Mouse (Mus musculus) heart, adult 2 months (tissue): Measurements from ENCODE around the gene Lgi4. TPM values are rescaled to one million over a fixed set of nuclear protein-coding genes. Genes with fewer than 3 reads are reported as not detected.

Experiments
- DNase-seq, 2 experiments: peaks; one replicate each; pipeline ENCODE4 v3.0.0; 2021
- H3K27ac ChIP-seq: fragments of 200-600 bp; 2 replicates; pipeline ENCODE4 v1.8.1; 2022
- H3K27me3 ChIP-seq: fragments of 200-500 bp; 2 replicates; pipeline ENCODE4 v1.6.1; 2012; ENCODE audit warnings: mild to moderate bottlenecking, low read length, inconsistent platforms, mixed read lengths; ENCODE audit not compliant: control insufficient read depth, insufficient read depth
- H3K36me3 ChIP-seq: fragments of 200-500 bp; 2 replicates; pipeline ENCODE4 v1.6.1; 2012; ENCODE audit warnings: low read length, inconsistent platforms; ENCODE audit not compliant: control insufficient read depth, insufficient read depth
- H3K4me1 ChIP-seq: fragments of 200-500 bp; 2 replicates; pipeline ENCODE4 v1.6.1; 2011; ENCODE audit warnings: low read length; ENCODE audit not compliant: control insufficient read depth, insufficient read depth
- H3K4me3 ChIP-seq: fragments of 200-600 bp; 2 replicates; pipeline ENCODE4 v1.8.1; 2022
- H3K79me2 ChIP-seq: fragments of 200-500 bp; replicated peaks from 2 replicates; pipeline ENCODE4 v1.6.1; 2012; ENCODE audit warnings: mild to moderate bottlenecking, inconsistent platforms, low read length, moderate library complexity, mixed read lengths; ENCODE audit not compliant: control insufficient read depth, insufficient read depth
- H3K9ac ChIP-seq: fragments of 200-500 bp; 2 replicates; pipeline ENCODE4 v1.6.1; 2012; ENCODE audit warnings: low read depth, mild to moderate bottlenecking, control low read depth, inconsistent platforms, low read length, mixed read lengths
- CTCF ChIP-seq: fragments of 200-600 bp; IDR thresholded peaks from 2 replicates; pipeline ENCODE4 v1.8.1; 2022; ENCODE audit warnings: antibody characterized with exemption, mild to moderate bottlenecking, moderate library complexity
- EP300 ChIP-seq: fragments of 200-500 bp; IDR thresholded peaks from 2 replicates; pipeline ENCODE4 v1.6.1; 2011; ENCODE audit warnings: low read depth, low read length, control low read depth; ENCODE audit not compliant: insufficient read depth
- POLR2A ChIP-seq: fragments of 200-500 bp; IDR thresholded peaks from 2 replicates; pipeline ENCODE4 v1.6.1; 2011; ENCODE audit warnings: mild to moderate bottlenecking, low read depth, low read length, control low read depth; ENCODE audit not compliant: insufficient read depth
- WGBS: fragments of 180-500 bp; shearing (Covaris S2); methylation state at CpG from one replicate; pipeline ENCODE4 v1.1.7; 2018; 5-methylcytosine and 5-hydroxymethylcytosine counted together
- intact Hi-C: fragments of 180-260 bp; cut with DNase I; formaldehyde crosslinking; loops from one replicate; pipeline ENCODE4 v1.15.1; 2025
- microRNA-seq, 2 experiments: library from miRNA; unstranded; fragments of <30 nt; microRNA quantifications; one replicate each; pipeline ENCODE4 v1.2.0; 2021
- polyA plus RNA-seq: library from polyadenylated mRNA; depleted of rRNA; stranded (reverse); fragments of >200 nt; gene quantifications from 2 replicates; pipeline ENCODE4 v1.2.3, GENCODE M21; 2012; rRNA removed
- total RNA-seq, 2 experiments: library from RNA; stranded (reverse); gene quantifications; 2 replicates each; pipeline ENCODE4 v1.2.3; 2021

The Lgi4 gene
- total and polyA plus RNA-seq, 3 experiments, result 3.8 to 5.4 (median 3.9) TPM

DNA sequence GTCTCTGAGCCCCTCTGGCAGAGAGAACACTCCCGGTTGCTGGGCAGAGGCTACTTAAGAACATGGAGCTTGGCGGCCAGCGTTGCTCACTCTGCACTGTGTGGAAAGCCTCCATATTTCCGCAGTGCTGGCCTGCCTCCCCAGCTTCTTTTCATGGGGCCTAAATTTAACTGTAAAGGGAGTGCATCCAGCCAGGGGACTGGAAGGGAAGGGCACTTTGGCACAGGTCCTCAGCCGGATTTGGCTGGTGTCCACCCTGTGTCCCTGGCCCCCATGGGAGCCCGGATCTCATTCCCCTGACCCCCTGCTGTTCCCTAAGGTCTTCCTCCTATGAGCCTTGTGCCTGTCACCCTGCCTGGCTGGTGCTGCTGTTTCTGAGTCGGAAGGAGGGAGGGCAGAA is 59.3 kb downstream of the Lgi4 start:
- Histone ChIP-seq H3K4me3 (no peak overlapping the region), H3K4me1 (peaks cover 7% of the 10 kb centered on the region), H3K36me3 (no peaks in the 10 kb centered on the region), H3K27ac (peak overlapping the region; percentile 47), H3K27me3 (no peaks in the 10 kb centered on the region), H3K79me2 (no peaks in the 10 kb centered on the region), H3K9ac (no peak overlapping the region)
- intact Hi-C loops, result no loop called here
- WGBS, result 28% methylated on average over 7 of the region's 7 CpGs
- no peak for TF ChIP-seq CTCF
- no peak for TF ChIP-seq POLR2A
- TF ChIP-seq EP300, result no peak
- DNase-seq, result peak; percentile 56 to 59

DNA sequence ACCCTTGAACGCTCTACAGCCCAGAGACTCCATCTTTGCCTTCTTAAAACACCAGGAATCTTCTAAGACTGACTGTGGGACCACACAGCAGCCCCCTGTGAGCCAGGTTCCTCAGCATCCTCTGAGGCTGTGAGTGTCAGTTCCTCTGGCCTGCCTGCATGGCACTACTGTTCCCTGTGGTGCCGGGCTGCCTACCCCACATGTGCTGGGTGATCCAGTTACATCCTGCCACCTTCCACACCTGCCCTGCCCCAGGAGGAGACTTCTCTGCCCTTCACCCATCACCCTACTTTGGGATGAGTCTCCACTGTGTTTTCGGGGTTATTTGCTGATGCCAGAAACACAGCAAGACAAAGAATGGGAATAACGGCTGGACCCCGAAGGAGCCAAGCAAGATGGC is 60.4 kb downstream of the Lgi4 start:
- TF ChIP-seq CTCF, result no peak
- no peak for TF ChIP-seq EP300
- TF ChIP-seq POLR2A, result no peak
- Histone ChIP-seq H3K4me1 (peaks cover 7% of the 10 kb centered on the region), H3K27me3 (no peaks in the 10 kb centered on the region), H3K4me3 (no peak overlapping the region), H3K79me2 (no peaks in the 10 kb centered on the region), H3K27ac (no peak overlapping the region), H3K36me3 (no peaks in the 10 kb centered on the region), H3K9ac (no peak overlapping the region)
- 93% methylated on average over 5 of the region's 5 CpGs for WGBS
- no peak for DNase-seq
- intact Hi-C loops, result no loop called here

Small RNAs within 50 kb of the gene (microRNA-seq; reads per million reads assigned to microRNA genes)
- 0 reads per million in 2 experiments for gene Mir7050

Other genes with a start within 250 kb of the Lgi4 start
- gene Ffar2, start 235.6 kb upstream of the Lgi4 start, total RNA-seq, result not detected
- 0.18 and 0.61 TPM in 2 replicates for gene Ffar2, start 235.6 kb upstream of the Lgi4 start, polyA plus RNA-seq
- not detected for gene Ffar3, start 203.2 kb upstream of the Lgi4 start, total RNA-seq
- gene Ffar3, start 203.2 kb upstream of the Lgi4 start, polyA plus RNA-seq, result not detected in 2 replicates
- not detected for gene Ffar1, start 197.8 kb upstream of the Lgi4 start, total RNA-seq
- 0.20 TPM in 1 of 2 replicates, not detected in the other for gene Ffar1, start 197.8 kb upstream of the Lgi4 start, polyA plus RNA-seq
- 1 to 10 TPM in 1 of 2 experiments, under 1 TPM in 1; 0.57 to 1.3 TPM for gene Cd22, start 179.0 kb upstream of the Lgi4 start, total RNA-seq
- gene Cd22, start 179.0 kb upstream of the Lgi4 start, polyA plus RNA-seq, result 1.1 and 8.1 TPM in 2 replicates
- not detected for gene Mag, start 144.5 kb upstream of the Lgi4 start, total RNA-seq
- 0.27 and 0.32 TPM in 2 replicates for gene Mag, start 144.5 kb upstream of the Lgi4 start, polyA plus RNA-seq
- gene Hamp2, start 134.7 kb upstream of the Lgi4 start, total RNA-seq, result 1 to 10 TPM; 2.8 to 4.5 TPM
- 2.1 and 4.7 TPM in 2 replicates for gene Hamp2, start 134.7 kb upstream of the Lgi4 start, polyA plus RNA-seq
- 10 to 100 TPM; 11.8 to 14.2 TPM for gene Hamp, start 115.3 kb upstream of the Lgi4 start, total RNA-seq
- gene Hamp, start 115.3 kb upstream of the Lgi4 start, polyA plus RNA-seq, result 114 and 141 TPM in 2 replicates
- gene Usf2, start 102.5 kb upstream of the Lgi4 start, total RNA-seq, result 100 to 1,000 TPM; 103 to 110 TPM
- 124 and 135 TPM in 2 replicates for gene Usf2, start 102.5 kb upstream of the Lgi4 start, polyA plus RNA-seq
- 1 to 10 TPM; 3.7 to 4.3 TPM for gene Lsr, start 85.9 kb upstream of the Lgi4 start, total RNA-seq
- gene Lsr, start 85.9 kb upstream of the Lgi4 start, polyA plus RNA-seq, result 5.6 and 7.6 TPM in 2 replicates
- gene Fam187b, start 85.6 kb upstream of the Lgi4 start, total RNA-seq, result not detected
- gene Fam187b, start 85.6 kb upstream of the Lgi4 start, polyA plus RNA-seq, result 0.29 and 0.53 TPM in 2 replicates
- gene Fxyd5, start 16.9 kb upstream of the Lgi4 start, total RNA-seq, result 10 to 100 TPM; 30.5 to 31.1 TPM
- 45.0 and 55.2 TPM in 2 replicates for gene Fxyd5, start 16.9 kb upstream of the Lgi4 start, polyA plus RNA-seq
- gene Fxyd7, start 7.9 kb upstream of the Lgi4 start, total RNA-seq, result 1 to 10 TPM in 1 of 2 experiments, under 1 TPM in 1; 0.63 to 1.5 TPM
- gene Fxyd7, start 7.9 kb upstream of the Lgi4 start, polyA plus RNA-seq, result 2.9 and 3.4 TPM in 2 replicates
- gene Fxyd1, start 2.1 kb upstream of the Lgi4 start, total RNA-seq, result 100 to 1,000 TPM; 839 to 985 TPM
- 1,788 and 1,851 TPM in 2 replicates for gene Fxyd1, start 2.1 kb upstream of the Lgi4 start, polyA plus RNA-seq
- 1 to 10 TPM; 1.6 to 2.5 TPM for gene Fxyd3, start 17.4 kb downstream of the Lgi4 start, total RNA-seq
- gene Fxyd3, start 17.4 kb downstream of the Lgi4 start, polyA plus RNA-seq, result 4.9 and 5.5 TPM in 2 replicates
- 1 to 10 TPM; 1.7 to 2.6 TPM for gene Hpn, start 55.9 kb downstream of the Lgi4 start, total RNA-seq
- gene Hpn, start 55.9 kb downstream of the Lgi4 start, polyA plus RNA-seq, result 2.8 and 5.1 TPM in 2 replicates
- gene Scn1b, start 67.7 kb downstream of the Lgi4 start, total RNA-seq, result 10 to 100 TPM; 31.8 to 32.5 TPM
- 39.7 and 41.9 TPM in 2 replicates for gene Scn1b, start 67.7 kb downstream of the Lgi4 start, polyA plus RNA-seq
- gene Gramd1a, start 96.6 kb downstream of the Lgi4 start, total RNA-seq, result 10 to 100 TPM; 27.9 to 33.7 TPM
- 49.2 and 64.3 TPM in 2 replicates for gene Gramd1a, start 96.6 kb downstream of the Lgi4 start, polyA plus RNA-seq
- not detected for gene Scgb2b2, start 231.2 kb downstream of the Lgi4 start, total RNA-seq
- gene Scgb2b2, start 231.2 kb downstream of the Lgi4 start, polyA plus RNA-seq, result not detected in 2 replicates
- not detected for gene Scgb1b2, start 232.5 kb downstream of the Lgi4 start, total RNA-seq
- gene Scgb1b2, start 232.5 kb downstream of the Lgi4 start, polyA plus RNA-seq, result not detected in 2 replicates